Mouse (Mus musculus) hindbrain, postnatal 0 days (tissue): ENCODE measurements at regions not wholly inside any gene's neighbourhood (a gene's known extent, or its start where the extent isn't known, plus 50 kb on each side); places are given as distances from the start of the nearest gene placed in this dataset.
A peak's percentile ranks its signal among the peaks of the same experiment; 100 is the strongest.

ENCODE experiments used
- ATAC-seq: fragments of 200-750 bp; cut with Nextera tagmentation; 2 replicates; pipeline ENCODE4 v1.8.0; 2017; ENCODE audit warnings: mild to moderate bottlenecking, moderate TSS enrichment, moderate library complexity
- DNase-seq: peaks from one replicate; pipeline ENCODE4 v3.0.0-alpha.2; 2015; ENCODE audit warnings: low spot score
- H3K27ac ChIP-seq: fragments of 300-500 bp; sonication (generic); 2 replicates; pipeline ENCODE4 v1.5.1; 2014; ENCODE audit warnings: mild to moderate bottlenecking
- H3K27me3 ChIP-seq: fragments of 300-500 bp; sonication (generic); 2 replicates; pipeline ENCODE4 v1.6.1; 2014; ENCODE audit warnings: low read length, mixed read lengths; ENCODE audit not compliant: insufficient read depth
- H3K36me3 ChIP-seq: fragments of 300-500 bp; sonication (generic); 2 replicates; pipeline ENCODE4 v1.6.1; 2014; ENCODE audit warnings: low read length, mixed read lengths; ENCODE audit not compliant: insufficient read depth
- H3K4me1 ChIP-seq: fragments of 300-500 bp; sonication (generic); 2 replicates; pipeline ENCODE4 v1.6.1; 2014; ENCODE audit warnings: antibody characterized with exemption, low read length, mixed read lengths; ENCODE audit not compliant: insufficient read depth
- H3K4me2 ChIP-seq: fragments of 300-500 bp; sonication (generic); 2 replicates; pipeline ENCODE4 v1.6.1; 2014; ENCODE audit warnings: low read depth, mild to moderate bottlenecking, low read length, moderate library complexity, mixed read lengths
- H3K4me3 ChIP-seq: fragments of 300-500 bp; sonication (generic); 2 replicates; pipeline ENCODE4 v1.5.1; 2014; ENCODE audit warnings: low read length
- H3K9ac ChIP-seq: fragments of 300-500 bp; sonication (generic); replicated peaks from 2 replicates; pipeline ENCODE4 v1.6.1; 2014; ENCODE audit warnings: mild to moderate bottlenecking, low read length, moderate library complexity, mixed read lengths
- H3K9me3 ChIP-seq: fragments of 300-500 bp; sonication (generic); 2 replicates; pipeline ENCODE4 v1.6.1; 2016; ENCODE audit warnings: low read length, mixed read lengths
- CTCF ChIP-seq: IDR thresholded peaks from 2 replicates; pipeline ENCODE4 v1.5.1; 2016; ENCODE audit warnings: antibody characterized with exemption, control low read depth, low read depth
- WGBS: fragments of 180-500 bp; shearing (Covaris S2); extraction: QIAGEN DNeasy Blood & Tissue Kit; methylation state at CpG from one replicate; pipeline ENCODE4 v1.1.7; 2014; 5-methylcytosine and 5-hydroxymethylcytosine counted together

GRCm38 (mm10) chr13:39823965-39824555 is 537.2 kb downstream of the Ofcc1 start:
- ATAC-seq = peak; percentile 70
- Histone ChIP-seq H3K4me2 (peak overlapping the region; percentile 63), H3K27me3 (no peaks in the 10 kb centered on the region), H3K4me1 (peaks cover 5% of the 10 kb centered on the region; the same call in 1 of the 2 replicates), H3K9me3 (no peaks in the 10 kb centered on the region), H3K36me3 (no peaks in the 10 kb centered on the region), H3K9ac (peak overlapping the region; percentile 46), H3K4me3 (peak overlapping the region; percentile 34), H3K27ac (peak overlapping the region; percentile 69)
- WGBS = 8% methylated on average over 20 of the region's 20 CpGs
- peak; percentile 63 for DNase-seq
- TF ChIP-seq CTCF = peak; percentile 4; the same call in 1 of the 2 replicates

DNA sequence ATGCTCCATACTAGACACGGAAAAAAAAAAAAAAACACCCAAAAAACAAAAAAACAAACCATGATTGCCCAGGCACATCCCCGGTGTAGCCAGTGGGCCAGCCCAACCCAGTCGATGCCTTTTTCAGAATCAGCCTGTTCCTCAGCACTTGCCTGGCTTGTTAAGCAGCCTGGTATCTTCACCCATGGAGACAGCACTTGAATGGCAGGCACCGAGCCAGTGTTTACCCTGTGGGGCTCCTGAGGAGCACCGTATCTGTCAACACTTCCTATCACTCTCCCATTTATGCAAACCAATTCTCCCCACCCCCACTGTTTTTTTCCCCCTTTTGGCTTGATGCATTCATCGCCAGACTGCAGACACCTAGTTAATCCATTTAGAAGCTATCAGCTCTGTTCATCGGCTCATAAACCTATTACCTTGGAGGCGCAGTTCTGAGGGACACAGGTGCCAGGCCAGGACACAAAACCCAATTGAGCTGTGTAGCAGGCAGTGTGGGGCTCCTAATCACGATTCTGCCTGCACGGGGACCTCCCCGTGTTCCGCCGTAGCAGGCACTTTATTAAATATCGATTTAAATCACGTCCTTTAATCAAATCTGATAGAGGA is 537.8 kb downstream of the Ofcc1 start:
- Histone ChIP-seq H3K4me2 (peak overlapping the region; percentile 63), H3K4me1 (peaks cover 5% of the 10 kb centered on the region; the same call in 1 of the 2 replicates), H3K36me3 (no peaks in the 10 kb centered on the region), H3K27ac (peak overlapping the region; percentile 69), H3K9ac (peak overlapping the region; percentile 46), H3K4me3 (peak overlapping the region; percentile 34), H3K27me3 (no peaks in the 10 kb centered on the region), H3K9me3 (no peaks in the 10 kb centered on the region)
- 19% methylated on average over 15 of the region's 15 CpGs for WGBS
- ATAC-seq (peak; percentile 76), DNase-seq (peak; percentile 64)
- TF ChIP-seq CTCF = no peak

DNA sequence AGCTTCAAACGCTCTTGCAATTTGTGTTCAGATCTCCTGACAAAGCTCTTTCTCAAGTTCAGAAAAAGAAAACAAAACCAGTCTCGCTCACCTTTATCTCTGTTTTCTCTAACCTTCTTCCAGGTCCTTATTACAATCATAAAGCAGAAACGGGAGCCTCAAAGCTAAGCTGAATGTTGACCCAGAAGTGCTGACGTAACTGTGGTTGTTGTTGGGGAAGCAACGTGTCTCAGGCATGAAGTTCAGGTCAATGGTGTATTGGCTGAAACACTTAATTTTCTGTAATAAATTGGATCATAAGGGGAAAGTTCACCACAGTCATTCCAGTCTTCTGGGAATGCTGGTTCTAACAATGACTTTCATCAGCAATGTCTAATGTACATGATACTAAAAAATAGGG is 586.7 kb downstream of the Ofcc1 start:
- Histone ChIP-seq H3K27ac (no peak overlapping the region), H3K9me3 (no peaks in the 10 kb centered on the region), H3K4me1 (no peaks in the 10 kb centered on the region), H3K9ac (no peak overlapping the region), H3K4me3 (no peak overlapping the region), H3K36me3 (no peaks in the 10 kb centered on the region), H3K4me2 (0 out of 2 replicates have a peak overlapping the region, but pooled peaks have one; percentile 13), H3K27me3 (no peaks in the 10 kb centered on the region)
- ATAC-seq (no peak), DNase-seq (no peak)
- no peak for TF ChIP-seq CTCF
- WGBS = 64% methylated on average over 5 of the region's 5 CpGs

DNA sequence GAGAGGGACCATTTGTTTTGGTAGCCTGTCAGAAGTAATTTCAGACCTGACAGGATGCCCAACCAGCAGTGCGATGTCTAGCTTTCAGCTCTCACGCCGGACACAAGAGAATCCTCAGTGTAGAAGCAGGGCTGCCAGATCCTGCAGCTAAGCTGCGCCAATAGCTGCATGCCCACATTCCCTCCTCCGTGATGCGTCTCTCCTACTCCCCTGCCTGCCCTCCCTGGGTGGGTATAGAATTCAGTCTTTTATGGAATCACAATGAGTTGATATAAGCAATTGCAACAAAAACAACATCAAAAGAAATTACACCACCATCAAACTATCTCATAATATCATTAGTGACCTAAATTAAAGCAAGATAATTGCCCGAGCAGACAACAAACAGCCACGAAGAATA is 587.1 kb downstream of the Ofcc1 start:
- no peak overlapping the region for H3K27ac ChIP-seq
- no peaks in the 10 kb centered on the region for H3K36me3 ChIP-seq
- peak; percentile 45 for DNase-seq
- H3K9me3 ChIP-seq = no peaks in the 10 kb centered on the region
- no peak for TF ChIP-seq CTCF
- H3K9ac ChIP-seq = no peak overlapping the region
- no peaks in the 10 kb centered on the region for H3K27me3 ChIP-seq
- H3K4me3 ChIP-seq = no peak overlapping the region
- H3K4me2 ChIP-seq = 0 out of 2 replicates have a peak overlapping the region, but pooled peaks have one; percentile 13
- 50% methylated on average over 8 of the region's 8 CpGs for WGBS
- no peaks in the 10 kb centered on the region for H3K4me1 ChIP-seq
- no peak for ATAC-seq

DNA sequence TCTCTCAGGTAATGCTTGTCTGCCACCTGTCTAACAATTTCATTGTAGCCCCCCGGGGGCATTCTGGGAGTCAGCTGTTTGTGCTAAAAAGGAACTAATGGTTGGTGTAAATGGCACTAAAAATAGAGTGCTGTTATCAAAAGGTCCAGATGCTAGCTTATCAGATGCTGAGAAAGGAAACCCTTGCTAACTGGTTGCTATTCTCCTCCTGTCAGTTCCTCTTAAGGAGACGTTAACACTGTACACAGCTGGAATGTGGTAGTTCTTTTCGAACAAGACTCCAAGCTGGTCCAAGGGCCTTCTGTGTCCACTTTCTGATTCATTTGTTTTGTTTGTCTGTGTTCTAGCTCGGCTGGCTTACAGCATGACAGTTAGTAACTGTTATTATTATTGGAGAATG is 592.0 kb downstream of the Ofcc1 start:
- no peak overlapping the region for H3K4me3 ChIP-seq
- H3K4me2 ChIP-seq = no peak overlapping the region
- no peak for ATAC-seq
- no peak overlapping the region for H3K27ac ChIP-seq
- H3K4me1 ChIP-seq = no peaks in the 10 kb centered on the region
- H3K9me3 ChIP-seq = no peaks in the 10 kb centered on the region
- no peak overlapping the region for H3K9ac ChIP-seq
- WGBS = 63% methylated on average over 4 of the region's 4 CpGs
- H3K36me3 ChIP-seq = no peaks in the 10 kb centered on the region
- no peak for TF ChIP-seq CTCF
- no peaks in the 10 kb centered on the region for H3K27me3 ChIP-seq
- peak; percentile 6 for DNase-seq

DNA sequence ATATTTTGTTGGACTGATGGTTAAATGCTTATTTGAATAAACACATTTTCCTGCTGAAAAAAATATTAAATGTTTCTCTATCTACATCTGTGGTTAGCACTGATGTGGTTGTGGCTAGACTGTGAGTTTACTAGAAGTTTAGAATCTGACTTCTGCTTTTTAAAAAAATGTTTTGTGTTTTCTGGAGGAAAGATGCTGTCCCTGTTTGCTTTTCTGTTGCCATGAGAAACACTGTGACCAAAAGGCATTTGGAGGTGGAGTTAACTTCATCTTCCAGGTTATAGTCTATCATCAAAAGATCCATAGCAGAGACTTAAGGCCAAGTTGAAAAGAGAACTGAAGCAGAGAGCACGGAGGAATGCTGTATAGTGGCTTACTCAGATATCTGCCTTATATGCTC is 594.4 kb downstream of the Ofcc1 start:
- Histone ChIP-seq H3K4me3 (no peak overlapping the region), H3K36me3 (no peaks in the 10 kb centered on the region), H3K9ac (no peak overlapping the region), H3K27me3 (no peaks in the 10 kb centered on the region), H3K4me1 (no peaks in the 10 kb centered on the region), H3K9me3 (no peaks in the 10 kb centered on the region), H3K27ac (no peak overlapping the region), H3K4me2 (no peak overlapping the region)
- no peak for ATAC-seq
- no peak for DNase-seq
- no peak for TF ChIP-seq CTCF
- WGBS = 89% methylated on average over 1 of the region's 1 CpGs
